Mouse (Mus musculus) heart, postnatal 36 days (tissue): Measurements from ENCODE around the gene Prdm2. TPM values are rescaled to one million over a fixed set of nuclear protein-coding genes. Genes with fewer than 3 reads are reported as not detected.

ENCODE experiments used
- DNase-seq, 2 experiments: peaks; one replicate each; pipeline ENCODE4 v3.0.0; 2021 to 2022
- intact Hi-C: fragments of 180-260 bp; cut with DNase I; formaldehyde crosslinking; loops from one replicate; pipeline ENCODE4 v1.15.1; 2025
- total RNA-seq, 2 experiments: library from RNA; stranded (reverse); gene quantifications; 2 replicates each; pipeline ENCODE4 v1.2.3; 2021

Prdm2 gene
- total RNA-seq, 2 experiments from 2014 or later: 18.9 to 22.0 TPM

DNA sequence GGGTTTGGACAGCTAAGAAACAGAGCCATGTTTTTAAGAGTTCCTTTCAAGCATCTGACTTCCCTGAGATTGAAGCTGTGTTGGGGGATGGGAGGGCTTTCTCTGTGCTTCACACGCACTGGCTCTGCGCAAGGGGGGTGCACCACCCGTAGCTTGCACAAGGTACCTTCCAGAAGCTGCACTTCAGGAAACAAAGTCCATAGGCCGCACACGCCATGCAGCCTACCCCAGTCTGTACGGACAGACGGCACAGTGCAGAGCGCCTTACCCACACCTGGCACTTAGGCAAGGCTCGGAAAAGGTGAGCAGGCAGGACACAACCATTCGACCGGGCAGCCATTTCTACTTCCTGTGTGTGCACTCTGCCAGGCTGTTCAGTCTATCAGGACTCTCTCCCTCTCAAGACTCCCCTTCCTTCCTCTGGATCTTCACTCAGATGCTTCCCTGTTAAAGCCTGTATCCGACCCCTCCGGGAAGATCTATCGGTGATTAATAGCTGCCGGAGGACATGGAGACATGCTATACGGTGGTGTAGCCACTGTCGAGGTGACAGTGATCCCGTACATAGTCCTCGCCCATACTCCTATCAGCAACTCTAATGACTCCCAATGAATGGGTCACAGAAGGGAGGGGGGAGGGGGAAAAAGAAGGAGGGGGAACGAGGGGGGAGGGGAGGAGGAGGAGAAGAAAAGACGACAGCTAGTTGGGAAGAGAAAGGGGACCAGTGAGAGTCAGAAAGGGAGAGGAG is 98.4 kb downstream of the Prdm2 start:
- intact Hi-C loops: loop anchor here (2.0 to 5.0 kb wide), 2 partner anchors 44 to 87 kb away; no protein-coding TSS in a partner anchor
- DNase-seq: no peak

DNA sequence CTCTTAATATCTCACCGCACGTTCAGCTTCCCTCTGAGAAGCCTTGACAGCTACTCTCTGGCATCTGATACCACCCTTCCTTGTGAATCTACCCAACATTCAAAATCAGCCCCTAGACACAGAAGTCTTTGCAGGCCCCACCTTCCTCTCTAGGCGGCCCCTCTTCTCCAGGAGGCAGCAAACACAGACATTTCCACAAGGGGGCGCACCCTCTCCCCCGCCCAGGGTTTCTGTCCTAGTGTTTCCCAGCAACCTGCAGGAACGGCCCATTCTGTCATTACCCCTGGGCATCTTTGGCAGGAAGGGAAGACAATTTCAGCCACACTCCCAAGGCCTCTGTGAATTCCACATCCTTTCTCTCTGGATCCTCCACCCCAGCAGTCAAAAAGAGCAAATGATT is 99.8 kb downstream of the Prdm2 start:
- intact Hi-C loops: loop anchor here (1.0 to 5.0 kb wide), 3 partner anchors 86 to 125 kb away; no protein-coding TSS in a partner anchor
- DNase-seq: peak; percentile 77

GRCm38 (mm10) chr4:143112439-143112838 is 100.4 kb downstream of the Prdm2 start:
- no peak for DNase-seq
- intact Hi-C loops: loop anchor here (2.0 to 5.0 kb wide), 2 partner anchors 85 to 98 kb away; no protein-coding TSS in a partner anchor

- no peak for DNase-seq
- intact Hi-C loops: loop anchor here (2.0 to 5.0 kb wide), 2 partner anchors 85 to 99 kb away; no protein-coding TSS in a partner anchor
These were observed 100.9 kb downstream of the Prdm2 start for GRCm38 (mm10) chr4:143111872-143112271.

DNA sequence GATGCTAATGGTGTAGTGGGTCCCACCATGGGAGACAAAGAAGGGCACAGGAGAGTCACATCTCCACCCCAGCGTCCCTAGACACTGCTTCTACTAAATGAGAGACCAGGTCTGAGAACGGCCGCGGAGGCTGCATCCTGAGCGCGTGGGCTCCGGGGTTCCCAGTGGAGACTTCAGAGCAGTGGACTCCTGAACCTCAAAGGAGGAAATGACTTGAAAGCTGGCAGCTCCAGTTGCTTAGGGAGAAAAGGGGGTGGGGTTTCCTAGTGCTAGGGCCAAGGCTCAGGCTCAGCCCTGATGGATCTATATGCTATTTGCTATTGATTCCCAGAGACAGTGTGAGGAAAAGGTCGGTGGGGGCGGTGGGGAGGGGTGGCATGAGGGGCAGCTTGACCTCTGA is 104.2 kb downstream of the Prdm2 start:
- DNase-seq: no peak
- intact Hi-C loops: no loop called here

- no peak for DNase-seq
- intact Hi-C loops: no loop called here
These were observed 105.8 kb downstream of the Prdm2 start for GRCm38 (mm10) chr4:143106971-143107370.

GRCm38 (mm10) chr4:143106566-143106965 is 106.2 kb downstream of the Prdm2 start:
- no peak for DNase-seq
- intact Hi-C loops: no loop called here

GRCm38 (mm10) chr4:143104739-143105138 is 108.1 kb downstream of the Prdm2 start:
- intact Hi-C loops: no loop called here
- DNase-seq: no peak

GRCm38 (mm10) chr4:143103811-143104210 is 109.0 kb downstream of the Prdm2 start:
- no peak for DNase-seq
- intact Hi-C loops: no loop called here

DNA sequence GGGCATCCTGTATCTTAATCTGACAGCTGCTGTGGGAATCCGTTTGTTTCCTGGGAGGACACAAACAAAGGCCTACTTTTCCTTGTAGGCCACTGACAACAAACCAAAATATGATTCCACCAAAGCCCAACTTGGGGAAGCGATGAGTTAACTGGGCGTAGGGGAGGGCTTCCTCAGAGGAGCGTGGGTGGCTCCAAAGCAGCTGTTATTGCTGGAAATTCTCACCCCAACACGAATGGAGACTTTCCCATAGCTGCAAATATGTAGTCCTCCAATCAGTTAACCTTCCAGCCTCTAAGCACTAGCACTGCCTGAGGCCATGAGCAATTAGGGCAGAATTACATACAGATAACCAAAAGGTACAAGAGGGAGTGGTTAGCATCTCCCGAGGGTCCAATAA is 112.6 kb downstream of the Prdm2 start:
- intact Hi-C loops: no loop called here
- DNase-seq: no peak

GRCm38 (mm10) chr4:143099288-143100039 is 113.3 kb downstream of the Prdm2 start:
- intact Hi-C loops: no loop called here
- DNase-seq: no peak

DNA sequence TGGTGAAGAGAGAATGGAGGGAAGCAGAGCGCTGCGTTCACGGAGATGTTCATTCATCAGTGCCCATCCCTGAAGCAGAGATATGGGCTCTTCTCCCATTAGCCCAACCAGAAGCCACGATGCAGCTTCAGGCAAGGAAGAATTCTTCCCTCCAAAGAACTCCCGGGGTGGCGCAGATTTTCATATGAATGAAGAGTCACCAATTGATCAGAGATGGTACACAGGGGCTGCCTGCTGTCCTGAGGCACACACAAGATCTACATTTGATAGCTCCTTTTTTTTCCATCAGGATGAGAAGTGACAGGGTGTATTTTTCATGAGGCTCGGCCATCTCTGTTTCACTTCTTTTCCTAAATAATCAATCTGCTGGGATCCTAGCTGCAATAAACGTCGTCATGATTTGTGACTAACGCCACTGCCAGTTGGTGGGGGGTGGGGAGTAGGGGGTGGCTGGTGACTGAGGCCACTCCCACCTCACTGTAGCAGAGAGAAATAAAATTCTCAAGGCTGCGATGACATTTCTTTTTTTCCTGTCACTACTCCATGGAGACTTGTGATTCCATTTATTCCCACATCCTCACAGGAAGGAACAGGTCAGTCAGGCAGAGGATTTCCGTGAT is 120.6 kb downstream of the Prdm2 start:
- intact Hi-C loops: no loop called here

DNA sequence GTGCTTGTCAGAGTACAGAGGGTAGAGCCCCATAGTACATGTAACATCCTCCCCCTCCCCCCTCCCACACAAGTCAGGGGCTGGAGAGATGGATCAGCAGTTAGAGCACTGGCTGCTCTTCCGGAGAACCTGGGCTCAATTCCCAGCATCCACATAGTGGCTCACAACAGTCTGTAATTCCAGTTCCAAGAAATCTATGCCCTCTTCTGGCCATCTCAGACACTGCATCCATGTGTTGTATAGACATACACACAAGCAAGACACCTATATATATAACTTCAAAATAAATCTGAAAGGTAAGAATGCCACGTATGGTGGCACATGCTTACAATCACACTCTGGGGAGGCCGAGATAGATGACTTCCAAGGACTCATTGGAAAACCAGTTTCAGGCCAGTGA is 122.2 kb downstream of the Prdm2 start:
- no peak for DNase-seq
- intact Hi-C loops: no loop called here

More for the DNA sequence above, 120.6 kb downstream of the Prdm2 start:
- no peak for DNase-seq

- DNase-seq: peak; percentile 5 to 8
- intact Hi-C loops: no loop called here
These were observed 138.6 kb downstream of the Prdm2 start for GRCm38 (mm10) chr4:143074071-143074765.

- intact Hi-C loops: no loop called here
- no peak for DNase-seq
These were observed 141.0 kb downstream of the Prdm2 start for GRCm38 (mm10) chr4:143071791-143072190.

DNA sequence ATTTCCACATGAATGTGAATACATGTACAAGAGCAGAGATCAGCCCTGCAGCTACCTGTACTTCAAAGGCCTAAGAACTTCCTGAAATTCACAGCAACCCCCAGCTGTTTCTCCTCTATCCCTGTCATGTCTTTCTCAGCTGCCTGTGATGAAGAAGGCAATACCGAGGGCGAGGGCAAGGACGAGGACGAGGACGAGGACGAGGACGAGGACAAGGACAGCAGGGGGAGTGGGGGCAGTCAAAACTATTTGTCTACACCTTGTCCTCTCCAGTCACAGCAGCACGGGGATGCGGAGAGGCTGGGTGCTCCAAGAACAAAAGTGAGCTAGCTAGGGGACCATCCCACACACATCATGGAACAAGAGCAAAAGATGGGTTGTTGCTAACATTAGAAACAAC is 145.8 kb downstream of the Prdm2 start:
- intact Hi-C loops: no loop called here

DNA sequence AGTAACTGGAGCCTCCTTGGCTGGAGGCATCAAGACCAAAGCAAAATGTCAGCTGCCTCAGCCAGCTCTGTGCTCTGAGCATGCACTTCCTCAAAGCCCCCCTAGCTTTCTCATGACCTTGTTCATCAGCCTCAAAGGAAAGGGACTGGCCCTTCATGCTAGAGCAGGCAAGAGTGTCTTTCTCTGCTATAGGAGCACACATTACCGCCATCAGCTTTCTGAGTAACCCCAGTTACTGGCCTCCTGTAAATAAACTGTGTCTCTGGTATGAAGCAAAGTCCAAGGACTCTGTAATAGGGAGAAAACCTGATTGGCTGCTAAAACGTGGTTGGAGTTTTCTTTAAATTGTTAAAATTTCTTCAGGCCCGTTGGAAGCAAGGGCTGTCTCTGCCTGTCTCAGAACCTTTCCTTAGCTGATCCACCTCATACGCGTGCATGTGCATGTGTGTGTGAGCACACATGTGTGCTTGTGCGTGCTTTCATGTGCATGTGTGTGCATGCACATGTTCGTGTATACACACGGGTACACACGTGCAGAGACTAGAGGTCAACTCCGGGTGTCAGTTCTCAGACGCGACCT is 153.9 kb downstream of the Prdm2 start:
- intact Hi-C loops: no loop called here
- DNase-seq: no peak

More for the DNA sequence above, 145.8 kb downstream of the Prdm2 start:
- no peak for DNase-seq
